Mouse (Mus musculus) heart, embryonic 16.5 days (tissue): ENCODE data around the gene Cacna1d. TPM values are rescaled to one million over a fixed set of nuclear protein-coding genes. Genes with fewer than 3 reads are reported as not detected.

Experiments
- ATAC-seq: fragments of 200-750 bp; cut with Nextera tagmentation; replicated peaks from 2 replicates; pipeline ENCODE4 v1.8.0; 2017; ENCODE audit warnings: moderate number of reproducible peaks; ENCODE audit not compliant: insufficient read depth, low FRiP score; ENCODE audit errors: extremely low read depth
- H3K27ac ChIP-seq: fragments of 300-500 bp; sonication (generic); 2 replicates; pipeline ENCODE4 v1.5.1; 2014; ENCODE audit warnings: mild to moderate bottlenecking, low read length, control low read depth, moderate library complexity
- H3K27me3 ChIP-seq: fragments of 300-500 bp; sonication (generic); 2 replicates; pipeline ENCODE4 v1.6.1; 2014; ENCODE audit warnings: low read length, mixed read lengths; ENCODE audit not compliant: control insufficient read depth, insufficient read depth
- H3K36me3 ChIP-seq: fragments of 300-500 bp; sonication (generic); 2 replicates; pipeline ENCODE4 v1.6.1; 2014; ENCODE audit not compliant: control insufficient read depth, insufficient read depth
- H3K4me1 ChIP-seq: fragments of 300-500 bp; sonication (generic); 2 replicates; pipeline ENCODE4 v1.6.1; 2014; ENCODE audit warnings: low read length, mixed read lengths; ENCODE audit not compliant: control insufficient read depth, insufficient read depth
- H3K4me2 ChIP-seq: fragments of 300-500 bp; sonication (generic); 2 replicates; pipeline ENCODE4 v1.6.1; 2014; ENCODE audit warnings: low read depth, mild to moderate bottlenecking, control low read depth, low read length
- H3K4me3 ChIP-seq: fragments of 300-500 bp; sonication (generic); 2 replicates; pipeline ENCODE4 v1.5.1; 2014; ENCODE audit warnings: mild to moderate bottlenecking, control low read depth, low read length
- H3K9ac ChIP-seq: fragments of 300-500 bp; sonication (generic); 2 replicates; pipeline ENCODE4 v1.6.1; 2014; ENCODE audit warnings: low read length, control low read depth
- H3K9me3 ChIP-seq: fragments of 300-500 bp; sonication (generic); replicated peaks from 2 replicates; pipeline ENCODE4 v1.6.1; 2016; ENCODE audit warnings: low read length; ENCODE audit not compliant: control insufficient read depth
- WGBS: fragments of 180-500 bp; shearing (Covaris S2); extraction: QIAGEN DNeasy Blood & Tissue Kit; methylation state at CpG from one replicate; pipeline ENCODE4 v1.1.7; 2014; 5-methylcytosine and 5-hydroxymethylcytosine counted together
- polyA plus RNA-seq: library from polyadenylated mRNA; unstranded; fragments of >200 nt; fragmentation: Nextera tagmentation; extraction: Ambion mirVana; gene quantifications from 2 replicates; pipeline ENCODE4 v1.2.1, GENCODE M21; 2015

The Cacna1d gene
- polyA plus RNA-seq, 1 experiment from 2014 or later, result 4.9 TPM

GRCm38 (mm10) chr14:30474416-30474815, 16.8 kb downstream of the Cacna1d start:
- Histone ChIP-seq H3K4me2 (no peak overlapping the region), H3K27me3 (no peaks in the 10 kb centered on the region), H3K9ac (no peak overlapping the region), H3K36me3 (no peaks in the 10 kb centered on the region), H3K4me3 (no peak overlapping the region), H3K27ac (no peak overlapping the region), H3K4me1 (no peaks in the 10 kb centered on the region), H3K9me3 (no peaks in the 10 kb centered on the region)
- WGBS, result 79% methylated on average over 6 of the region's 6 CpGs
- no peak for ATAC-seq

DNA sequence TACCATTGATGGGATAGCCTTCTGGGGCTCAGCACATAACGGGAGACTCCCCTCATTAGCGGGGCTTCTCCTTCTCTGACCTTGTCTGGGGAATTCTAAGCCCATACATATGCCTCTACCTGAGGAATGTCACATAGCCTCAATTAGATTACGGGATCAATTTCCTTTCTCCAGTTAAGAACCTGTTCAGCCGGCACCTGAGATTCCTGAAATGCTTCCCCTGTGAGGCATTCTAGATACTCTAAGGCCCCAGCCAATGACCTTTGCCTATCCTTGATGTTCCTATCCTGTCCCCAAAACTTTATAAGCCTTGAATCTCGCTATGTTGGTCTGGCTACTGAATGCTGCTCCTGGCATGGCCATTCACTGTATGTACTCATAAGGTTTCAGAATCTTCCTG, 17.6 kb downstream of the Cacna1d start:
- WGBS, result 55% methylated on average over 5 of the region's 5 CpGs
- no peak overlapping the region for H3K27ac ChIP-seq
- ATAC-seq, result no peak
- no peak overlapping the region for H3K4me3 ChIP-seq
- H3K4me2 ChIP-seq, result no peak overlapping the region
- no peaks in the 10 kb centered on the region for H3K36me3 ChIP-seq
- H3K27me3 ChIP-seq, result no peaks in the 10 kb centered on the region
- no peaks in the 10 kb centered on the region for H3K4me1 ChIP-seq
- no peaks in the 10 kb centered on the region for H3K9me3 ChIP-seq
- H3K9ac ChIP-seq, result no peak overlapping the region

- no peak overlapping the region for H3K9ac ChIP-seq
- ATAC-seq, result 0 out of 2 replicates have a peak, but pooled peaks have one; percentile 52
These were observed 27.9 kb downstream of the Cacna1d start for GRCm38 (mm10) chr14:30463312-30463711.

GRCm38 (mm10) chr14:30459891-30460523, 31.2 kb downstream of the Cacna1d start:
- H3K4me2 ChIP-seq, result peak overlapping the region; percentile 43; the same call in 1 of the 2 replicates
- H3K27me3 ChIP-seq, result no peaks in the 10 kb centered on the region; the same call in 1 of the 2 replicates
- H3K36me3 ChIP-seq, result no peaks in the 10 kb centered on the region
- H3K9me3 ChIP-seq, result no peaks in the 10 kb centered on the region
- ATAC-seq, result peak; percentile 58; the same call in 1 of the 2 replicates
- no peak overlapping the region; the same call in 1 of the 2 replicates for H3K9ac ChIP-seq
- WGBS, result 8% methylated on average over 14 of the region's 14 CpGs
- H3K27ac ChIP-seq, result no peak overlapping the region
- H3K4me1 ChIP-seq, result peaks cover 8% of the 10 kb centered on the region
- no peak overlapping the region for H3K4me3 ChIP-seq

More at GRCm38 (mm10) chr14:30463312-30463711, 27.9 kb downstream of the Cacna1d start:
- Histone ChIP-seq H3K4me1 (peaks cover 5% of the 10 kb centered on the region; the same call in 1 of the 2 replicates), H3K4me3 (no peak overlapping the region), H3K27ac (no peak overlapping the region), H3K9me3 (no peaks in the 10 kb centered on the region), H3K4me2 (no peak overlapping the region), H3K27me3 (no peaks in the 10 kb centered on the region; the same call in 1 of the 2 replicates), H3K36me3 (no peaks in the 10 kb centered on the region)
- WGBS, result 48% methylated on average over 4 of the region's 4 CpGs

GRCm38 (mm10) chr14:30458820-30459219, 32.4 kb downstream of the Cacna1d start:
- H3K9me3 ChIP-seq, result no peaks in the 10 kb centered on the region
- WGBS, result 66% methylated on average over 3 of the region's 3 CpGs
- H3K4me1 ChIP-seq, result peaks cover 8% of the 10 kb centered on the region
- no peak overlapping the region for H3K27ac ChIP-seq
- no peaks in the 10 kb centered on the region for H3K36me3 ChIP-seq
- H3K27me3 ChIP-seq, result no peaks in the 10 kb centered on the region; the same call in 1 of the 2 replicates
- H3K4me3 ChIP-seq, result no peak overlapping the region
- ATAC-seq, result no peak
- no peak overlapping the region for H3K4me2 ChIP-seq
- H3K9ac ChIP-seq, result no peak overlapping the region

- H3K9ac ChIP-seq, result no peak overlapping the region
- no peaks in the 10 kb centered on the region; the same call in 1 of the 2 replicates for H3K27me3 ChIP-seq
- H3K4me3 ChIP-seq, result no peak overlapping the region
- ATAC-seq, result no peak; the same call in 1 of the 2 replicates
- peaks cover 8% of the 10 kb centered on the region for H3K4me1 ChIP-seq
- 25% methylated on average over 2 of the region's 2 CpGs for WGBS
- no peak overlapping the region for H3K4me2 ChIP-seq
- H3K9me3 ChIP-seq, result no peaks in the 10 kb centered on the region
- no peak overlapping the region for H3K27ac ChIP-seq
- H3K36me3 ChIP-seq, result no peaks in the 10 kb centered on the region
These were observed 33.4 kb downstream of the Cacna1d start for GRCm38 (mm10) chr14:30457897-30458296.

- Histone ChIP-seq H3K27ac (no peak overlapping the region), H3K9ac (no peak overlapping the region), H3K9me3 (no peaks in the 10 kb centered on the region), H3K36me3 (no peaks in the 10 kb centered on the region), H3K4me3 (no peak overlapping the region), H3K4me2 (no peak overlapping the region), H3K27me3 (no peaks in the 10 kb centered on the region; the same call in 1 of the 2 replicates), H3K4me1 (peaks cover 8% of the 10 kb centered on the region)
- WGBS, result 70% methylated on average over 7 of the region's 7 CpGs
- no peak for ATAC-seq
These were observed 33.8 kb downstream of the Cacna1d start for GRCm38 (mm10) chr14:30457436-30457835.

GRCm38 (mm10) chr14:30455801-30456595, 35.3 kb downstream of the Cacna1d start:
- Histone ChIP-seq H3K4me1 (peaks cover 8% of the 10 kb centered on the region), H3K4me2 (peak overlapping the region; percentile 33), H3K27me3 (no peaks in the 10 kb centered on the region; the same call in 1 of the 2 replicates), H3K4me3 (no peak overlapping the region), H3K27ac (no peak overlapping the region), H3K9ac (no peak overlapping the region), H3K9me3 (no peaks in the 10 kb centered on the region), H3K36me3 (no peaks in the 10 kb centered on the region)
- WGBS, result 24% methylated on average over 13 of the region's 13 CpGs
- ATAC-seq, result no peak

- no peak for ATAC-seq
- Histone ChIP-seq H3K27me3 (no peaks in the 10 kb centered on the region), H3K27ac (no peak overlapping the region), H3K4me1 (no peaks in the 10 kb centered on the region), H3K9me3 (no peaks in the 10 kb centered on the region), H3K36me3 (no peaks in the 10 kb centered on the region), H3K4me2 (no peak overlapping the region), H3K9ac (no peak overlapping the region), H3K4me3 (no peak overlapping the region)
- WGBS, result 77% methylated on average over 3 of the region's 3 CpGs
These were observed 51.3 kb downstream of the Cacna1d start for GRCm38 (mm10) chr14:30439915-30440314.
